Comparison of ENCODE assay signal across 8 mouse cellular contexts in genomic region chr10:7600647-7601046, GRCm38 (mm10). TPM values are rescaled to one million over a fixed set of nuclear protein-coding genes. Genes with fewer than 3 reads are reported as not detected.
DNase-seq lines count a peak whose midpoint lies in the region; ATAC-seq and TF ChIP-seq lines count a peak whose summit lies in the region.

No protein-coding gene starts in this region.

- peak; percentile 81 for TF ChIP-seq CTCF in testis, adult 2 months (IDR thresholded peaks at IDR 0.05; ENCODE audit: control insufficient read depth, insufficient read depth, insufficient replicate concordance, low read depth, low read length)

- no peaks in the 10 kb centered on the region for H3K9me3 ChIP-seq in liver, embryonic 12.5 days (replicated peaks)
- H3K9me3 ChIP-seq in limb, embryonic 11.5 days (ENCODE audit: control insufficient read depth, low read length), result no peaks in the 10 kb centered on the region

- no peaks in the 10 kb centered on the region for H3K36me3 ChIP-seq in liver, embryonic 12.5 days
- no peaks in the 10 kb centered on the region for H3K36me3 ChIP-seq in limb, embryonic 11.5 days (ENCODE audit: control insufficient read depth, insufficient read depth, low read length)
- H3K36me3 ChIP-seq in testis, adult 2 months (ENCODE audit: control insufficient read depth, insufficient read depth, low read length), result no peaks in the 10 kb centered on the region; the same call in 1 of the 2 replicates

- H3K27me3 ChIP-seq in liver, embryonic 12.5 days (replicated peaks), result no peaks in the 10 kb centered on the region
- H3K27me3 ChIP-seq in limb, embryonic 11.5 days (ENCODE audit: control insufficient read depth, insufficient read depth, low read length), result no peaks in the 10 kb centered on the region
- no peaks in the 10 kb centered on the region for H3K27me3 ChIP-seq in testis, adult 2 months (ENCODE audit: control insufficient read depth, insufficient read depth, low read length)

- H3K4me1 ChIP-seq in liver, embryonic 12.5 days, result no peaks in the 10 kb centered on the region
- no peaks in the 10 kb centered on the region for H3K4me1 ChIP-seq in limb, embryonic 11.5 days (ENCODE audit: control insufficient read depth, insufficient read depth, low read length)
- H3K4me1 ChIP-seq in testis, adult 2 months (ENCODE audit: control insufficient read depth, insufficient read depth, low read length), result no peaks in the 10 kb centered on the region

- 15% methylated on average over 6 of the region's 6 CpGs for WGBS in liver, embryonic 12.5 days (ENCODE audit: insufficient replicate concordance)
- WGBS in limb, embryonic 11.5 days, result 12% methylated on average over 6 of the region's 6 CpGs

- H3K4me3 ChIP-seq in liver, embryonic 12.5 days, result no peak overlapping the region
- H3K4me3 ChIP-seq in limb, embryonic 11.5 days (ENCODE audit: low read depth, low read length), result no peak overlapping the region
- no peak overlapping the region for H3K4me3 ChIP-seq in testis, adult 2 months (ENCODE audit: control insufficient read depth, low read depth, low read length)

- no peak overlapping the region for H3K27ac ChIP-seq in liver, embryonic 12.5 days
- H3K27ac ChIP-seq in limb, embryonic 11.5 days (replicated peaks; ENCODE audit: low read depth, low read length), result no peak overlapping the region
- H3K27ac ChIP-seq in testis, adult 2 months (ENCODE audit: control insufficient read depth, insufficient read depth, low read depth, low read length), result no peak overlapping the region

- ATAC-seq in liver, embryonic 12.5 days, result no peak
- peak; percentile 96 for ATAC-seq in inflammation-experienced regulatory T-cells, adult 6 months
- ATAC-seq in limb, embryonic 11.5 days (ENCODE audit: insufficient number of reproducible peaks, low FRiP score, low TSS enrichment, low read depth), result no peak

- no peak for TF ChIP-seq POLR2A in testis, adult 2 months (IDR thresholded peaks at IDR 0.05; ENCODE audit: control insufficient read depth, low read depth, low read length)

- peak; percentile 66 for DNase-seq in liver
- DNase-seq in cerebellum, adult 9-11 months, result peak; percentile 63
- DNase-seq in frontal cortex, postnatal 25 days (ENCODE audit: low spot score in 2 of 2), result peak; percentile 67 to 73
- DNase-seq in limb, embryonic 11.5 days (ENCODE audit: low spot score), result peak; percentile 87
- DNase-seq in naive thymus-derived CD4-positive, alpha-beta T cell, adult 2 months (ENCODE audit: low read depth), result peak; percentile 85

- H3K9ac ChIP-seq in liver, embryonic 12.5 days, result no peak overlapping the region
- no peak overlapping the region for H3K9ac ChIP-seq in limb, embryonic 11.5 days (ENCODE audit: low read length)

- H3K4me2 ChIP-seq in liver, embryonic 12.5 days, result no peak overlapping the region
- H3K4me2 ChIP-seq in limb, embryonic 11.5 days (ENCODE audit: low read depth, severe bottlenecking), result no peak overlapping the region

RNA-seq across cellular contexts. Expression of gene Lrp11, which starts 11.0 kb away (rescaled TPM):
- polyA plus RNA-seq in liver, embryonic 12.5 days (2016; fragmentation: Nextera tagmentation; extraction: Ambion mirVana), result 1.6 and 1.8 TPM in 2 replicates
- polyA plus RNA-seq in inflammation-experienced regulatory T-cells, adult 6 months (2017; shearing (Covaris generic)), result not detected
- polyA plus RNA-seq in limb, embryonic 11.5 days (2014; fragmentation: Nextera tagmentation; extraction: Ambion mirVana), result 0.88 and 1.1 TPM in 2 replicates
- 2.9 and 3.1 TPM in 2 replicates for polyA plus RNA-seq in testis, adult 2 months (2012; rRNA removed)
